Mouse (Mus musculus): Measurements from ENCODE around the gene Olfr1222. TPM values are rescaled to one million over a fixed set of nuclear protein-coding genes. Genes with fewer than 3 reads are reported as not detected.
"Not testable (repeated sequence)": the region's sequence is repeated elsewhere in the genome, so short reads cannot be mapped to it uniquely, and the experiment has no call there.

Gene Olfr1222
- total RNA-seq (2021), result not detected
- long read RNA-seq, experiment 1, result 0 reads
- long read RNA-seq, experiment 2, result 0 reads

- intact Hi-C loops (cut with DNase I), result no loop called here
- no peak for DNase-seq
Observed at GRCm38 (mm10) chr2:89132954-89133353, at the start of gene Olfr1222. Olfr1222 (minus strand) TSS chr2:89133054.

GRCm38 (mm10) chr2:89174569-89174968 is 41.7 kb upstream of the Olfr1222 start, which contains the start of gene Olfr1225:
Olfr1225 (minus strand) TSS chr2:89174669.
- no peak for DNase-seq
- intact Hi-C loops (cut with DNase I), result no loop called here

GRCm38 (mm10) chr2:89164711-89165110 is 31.9 kb upstream of the Olfr1222 start:
- intact Hi-C loops (cut with DNase I); DNase-seq: not testable (repeated sequence)

- intact Hi-C loops (cut with DNase I); DNase-seq: not testable (repeated sequence)
Observed at GRCm38 (mm10) chr2:89163991-89164390, 31.1 kb upstream of the Olfr1222 start, which contains the start of gene Olfr1224-ps1. Olfr1224-ps1 (minus strand) TSS chr2:89164091.

- intact Hi-C loops (cut with DNase I), result no loop called here
- no peak for DNase-seq
Observed at GRCm38 (mm10) chr2:89151460-89151859, 18.6 kb upstream of the Olfr1222 start, which contains the start of gene Olfr1223. Olfr1223 (minus strand) TSS chr2:89151560.

- DNase-seq, result no peak
- intact Hi-C loops (cut with DNase I), result no loop called here
Observed at GRCm38 (mm10) chr2:89117183-89117582, 15.7 kb downstream of the Olfr1222 start, which contains the start of gene Olfr1221. Olfr1221 (minus strand) TSS chr2:89117283.

GRCm38 (mm10) chr2:89106735-89107134 is 26.1 kb downstream of the Olfr1222 start, which contains the start of gene Olfr1220:
Olfr1220 (minus strand) TSS chr2:89106835.
- no peak for DNase-seq
- intact Hi-C loops (cut with DNase I), result no loop called here

GRCm38 (mm10) chr2:89105651-89106050 is 27.2 kb downstream of the Olfr1222 start:
- DNase-seq, result no peak
- intact Hi-C loops (cut with DNase I), result no loop called here

- intact Hi-C loops (cut with DNase I), result no loop called here
- DNase-seq, result no peak
Observed at GRCm38 (mm10) chr2:89093848-89094247, 39.0 kb downstream of the Olfr1222 start.

- DNase-seq, result no peak
- intact Hi-C loops (cut with DNase I), result no loop called here
Observed at GRCm38 (mm10) chr2:89083413-89083812, 49.4 kb downstream of the Olfr1222 start, which contains the start of gene Olfr1219. Olfr1219 (minus strand) TSS chr2:89083513.

GRCm38 (mm10) chr2:89081487-89081886 is 51.4 kb downstream of the Olfr1222 start:
- DNase-seq, result no peak
- intact Hi-C loops (cut with DNase I), result no loop called here

Other genes with a start within 250 kb of the Olfr1222 start
- gene Olfr1208, start 230.7 kb downstream of the Olfr1222 start, total RNA-seq (2021), result not detected
- gene Olfr1209, start 217.9 kb downstream of the Olfr1222 start, total RNA-seq (2021), result not detected
- not detected for gene Olfr1211, start 194.9 kb downstream of the Olfr1222 start, total RNA-seq (2021)
- gene Olfr1212, start 179.1 kb downstream of the Olfr1222 start, total RNA-seq (2021), result not detected
- gene Gm13762, start 152.8 kb downstream of the Olfr1222 start, total RNA-seq (2021), result not detected
- gene Olfr1214, start 140.4 kb downstream of the Olfr1222 start, total RNA-seq (2021), result not detected
- gene Olfr1215, start 126.1 kb downstream of the Olfr1222 start, total RNA-seq (2021), result not detected
- not detected for gene Olfr1216, start 114.7 kb downstream of the Olfr1222 start, total RNA-seq (2021)
- gene Olfr1217, start 101.0 kb downstream of the Olfr1222 start, total RNA-seq (2021), result not detected
- gene Olfr1218, start 71.9 kb downstream of the Olfr1222 start, total RNA-seq (2021), result not detected
- gene Olfr1219, start 49.5 kb downstream of the Olfr1222 start, total RNA-seq (2021), result not detected
- not detected for gene Olfr1220, start 26.2 kb downstream of the Olfr1222 start, total RNA-seq (2021)
- gene Olfr1221, start 15.8 kb downstream of the Olfr1222 start, total RNA-seq (2021), result not detected
- not detected for gene Olfr1223, start 18.5 kb upstream of the Olfr1222 start, total RNA-seq (2021)
- not detected for gene Olfr1224-ps1, start 31.0 kb upstream of the Olfr1222 start, total RNA-seq (2021)
- gene Olfr1225, start 41.6 kb upstream of the Olfr1222 start, total RNA-seq (2021), result not detected
- gene Olfr1226, start 67.0 kb upstream of the Olfr1222 start, total RNA-seq (2021), result not detected
- not detected for gene Olfr1228, start 121.0 kb upstream of the Olfr1222 start, total RNA-seq (2021)
- not detected for gene Olfr1229, start 155.0 kb upstream of the Olfr1222 start, total RNA-seq (2021)
- gene Olfr1230, start 164.2 kb upstream of the Olfr1222 start, total RNA-seq (2021), result not detected
- not detected for gene Olfr1231, start 174.0 kb upstream of the Olfr1222 start, total RNA-seq (2021)
- gene Olfr1232, start 196.6 kb upstream of the Olfr1222 start, total RNA-seq (2021), result not detected
- not detected for gene Olfr1233, start 209.3 kb upstream of the Olfr1222 start, total RNA-seq (2021)
- not detected for gene Olfr1234, start 231.8 kb upstream of the Olfr1222 start, total RNA-seq (2021)